Mouse (Mus musculus): Measurements from ENCODE around the gene Olfr1174-ps. TPM values are rescaled to one million over a fixed set of nuclear protein-coding genes. Genes with fewer than 3 reads are reported as not detected.

Olfr1174-ps gene
- not detected in 2 replicates for polyA plus RNA-seq (2015; fragmentation: Nextera tagmentation; extraction: Ambion mirVana)

DNA sequence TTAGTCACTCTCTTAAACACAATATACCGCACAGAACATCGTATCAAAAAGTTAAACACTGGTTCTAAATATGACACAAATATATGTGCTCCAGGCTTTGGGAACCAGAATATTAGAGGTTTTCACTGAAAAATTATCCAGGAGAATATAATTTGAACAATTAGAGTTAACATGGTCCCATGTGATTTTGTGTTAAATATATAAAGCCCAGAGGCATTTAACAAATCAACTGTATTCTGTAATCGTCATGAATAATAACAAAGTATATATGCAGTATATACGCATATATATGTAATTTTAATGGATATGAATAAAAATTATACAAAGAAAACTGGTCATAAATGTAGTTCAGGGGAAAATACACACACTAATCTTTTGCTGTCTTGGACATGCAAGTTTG lies at the start of gene Olfr1174-ps:
Gene Olfr1174-ps, minus strand, starts transcription at position 101 of the 400 bp plus-strand sequence.
- no peak within 1 kb of the TSS for H3K4me3 ChIP-seq
- H3K27ac ChIP-seq: no peak within 1 kb of the TSS
- WGBS: 94% methylated on average over 4 of the region's 4 CpGs
- H3K9me3 ChIP-seq: no peaks in the 10 kb centered on the region
- no peak for ATAC-seq (ENCODE audit: insufficient number of reproducible peaks, insufficient read depth, low FRiP score, low TSS enrichment, low read depth)
- H3K36me3 ChIP-seq: no peaks in the 10 kb centered on the region
- no peak within 1 kb of the TSS for H3K9ac ChIP-seq
- H3K27me3 ChIP-seq: no peaks in the 10 kb centered on the region
- no peak within 1 kb of the TSS for H3K4me2 ChIP-seq
- H3K4me1 ChIP-seq: no peaks in the 10 kb centered on the region

- no peak for ATAC-seq (ENCODE audit: insufficient number of reproducible peaks, insufficient read depth, low FRiP score, low TSS enrichment, low read depth)
- no peaks in the 10 kb centered on the region for H3K27me3 ChIP-seq
Observed at GRCm38 (mm10) chr2:88356304-88356703, 41.4 kb upstream of the Olfr1174-ps start.

GRCm38 (mm10) chr2:88346392-88346791 lies 31.5 kb upstream of the Olfr1174-ps start, which contains the start of gene Olfr1177-ps:
Olfr1177-ps (minus strand) TSS chr2:88346492.
- WGBS: 79% methylated on average over 1 of the region's 1 CpGs
- no peaks in the 10 kb centered on the region for H3K4me1 ChIP-seq
- no peak within 1 kb of the TSS for H3K27ac ChIP-seq
- no peaks in the 10 kb centered on the region for H3K9me3 ChIP-seq
- H3K9ac ChIP-seq: no peak within 1 kb of the TSS
- no peak for ATAC-seq (ENCODE audit: insufficient number of reproducible peaks, insufficient read depth, low FRiP score, low TSS enrichment, low read depth)
- H3K4me3 ChIP-seq: no peak within 1 kb of the TSS
- H3K4me2 ChIP-seq: no peak within 1 kb of the TSS
- no peaks in the 10 kb centered on the region for H3K27me3 ChIP-seq
- H3K36me3 ChIP-seq: no peaks in the 10 kb centered on the region

More at GRCm38 (mm10) chr2:88356304-88356703, 41.4 kb upstream of the Olfr1174-ps start:
- H3K9ac ChIP-seq: no peak overlapping the region
- no peak overlapping the region for H3K4me3 ChIP-seq
- 3% methylated on average over 2 of the region's 2 CpGs for WGBS
- H3K27ac ChIP-seq: no peak overlapping the region
- H3K4me2 ChIP-seq: no peak overlapping the region
- H3K4me1 ChIP-seq: no peaks in the 10 kb centered on the region
- no peaks in the 10 kb centered on the region for H3K9me3 ChIP-seq
- no peaks in the 10 kb centered on the region for H3K36me3 ChIP-seq

DNA sequence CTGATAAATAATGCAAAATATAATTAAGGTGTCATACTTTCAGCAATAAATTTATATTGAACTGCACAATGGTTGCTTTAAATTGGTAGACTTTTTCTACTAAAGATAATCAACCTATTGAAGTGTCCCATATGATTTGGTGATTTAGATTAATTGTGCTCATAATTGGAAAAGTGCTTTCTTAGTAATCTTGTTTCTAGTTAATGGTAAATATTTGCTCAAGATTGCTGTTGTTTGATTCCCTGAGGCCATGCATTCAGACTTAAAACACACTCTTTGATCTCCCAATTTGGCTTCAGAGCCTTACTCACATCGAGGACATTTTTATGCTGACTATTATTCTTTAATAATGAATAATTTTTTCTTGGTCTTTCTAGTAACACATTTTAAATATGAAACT lies 21.5 kb upstream of the Olfr1174-ps start, which contains the start of gene Olfr1176:
Gene Olfr1176, plus strand, starts transcription at position 301 of the 400 bp plus-strand sequence.
- Histone ChIP-seq H3K4me1 (no peaks in the 10 kb centered on the region), H3K27ac (no peak within 1 kb of the TSS), H3K9me3 (no peaks in the 10 kb centered on the region), H3K4me2 (no peak within 1 kb of the TSS), H3K9ac (no peak within 1 kb of the TSS), H3K4me3 (no peak within 1 kb of the TSS), H3K27me3 (no peaks in the 10 kb centered on the region), H3K36me3 (no peaks in the 10 kb centered on the region)
- ATAC-seq (ENCODE audit: insufficient number of reproducible peaks, insufficient read depth, low FRiP score, low TSS enrichment, low read depth): no peak
- WGBS: 53% methylated on average over 1 of the region's 1 CpGs

GRCm38 (mm10) chr2:88327115-88327514 lies 12.2 kb upstream of the Olfr1174-ps start, which contains the start of gene Olfr1175-ps:
Olfr1175-ps (minus strand) TSS chr2:88327215.
- no peak within 1 kb of the TSS for H3K9ac ChIP-seq
- no peaks in the 10 kb centered on the region for H3K9me3 ChIP-seq
- ATAC-seq (ENCODE audit: insufficient number of reproducible peaks, insufficient read depth, low FRiP score, low TSS enrichment, low read depth): no peak
- whole genome bisulfite sequencing: 82% methylated on average over 2 of the region's 2 CpGs
- H3K27ac ChIP-seq: no peak within 1 kb of the TSS
- no peaks in the 10 kb centered on the region for H3K4me1 ChIP-seq
- H3K36me3 ChIP-seq: no peaks in the 10 kb centered on the region
- no peaks in the 10 kb centered on the region for H3K27me3 ChIP-seq
- no peak within 1 kb of the TSS for H3K4me3 ChIP-seq
- H3K4me2 ChIP-seq: no peak within 1 kb of the TSS

GRCm38 (mm10) chr2:88279775-88280174 lies 35.2 kb downstream of the Olfr1174-ps start, which contains the start of gene Olfr1173:
Olfr1173 (minus strand) TSS chr2:88279875.
- no peaks in the 10 kb centered on the region for H3K9me3 ChIP-seq

More at GRCm38 (mm10) chr2:88279775-88280174, 35.2 kb downstream of the Olfr1174-ps start, which contains the start of gene Olfr1173:
- Histone ChIP-seq H3K36me3 (no peaks in the 10 kb centered on the region), H3K9ac (no peak within 1 kb of the TSS), H3K4me2 (no peak within 1 kb of the TSS), H3K4me1 (no peaks in the 10 kb centered on the region), H3K27ac (no peak within 1 kb of the TSS), H3K4me3 (no peak within 1 kb of the TSS), H3K27me3 (no peaks in the 10 kb centered on the region)
- no peak for ATAC-seq (ENCODE audit: insufficient number of reproducible peaks, insufficient read depth, low FRiP score, low TSS enrichment, low read depth)

Other genes starting within 250 kb of the Olfr1174-ps start
- gene Olfr1163, start 243.3 kb downstream of the Olfr1174-ps start, polyA plus RNA-seq (2015; fragmentation: Nextera tagmentation; extraction: Ambion mirVana): not detected in 2 replicates
- gene Olfr1164, start 221.2 kb downstream of the Olfr1174-ps start, polyA plus RNA-seq (2015; fragmentation: Nextera tagmentation; extraction: Ambion mirVana): not detected in 2 replicates
- gene Olfr1166, start 186.9 kb downstream of the Olfr1174-ps start, polyA plus RNA-seq (2015; fragmentation: Nextera tagmentation; extraction: Ambion mirVana): not detected in 2 replicates
- gene Olfr1167, start 159.9 kb downstream of the Olfr1174-ps start, polyA plus RNA-seq (2015; fragmentation: Nextera tagmentation; extraction: Ambion mirVana): not detected in 2 replicates
- gene Olfr1168, start 133.3 kb downstream of the Olfr1174-ps start, polyA plus RNA-seq (2015; fragmentation: Nextera tagmentation; extraction: Ambion mirVana): not detected in 2 replicates
- gene Olfr1170, start 86.8 kb downstream of the Olfr1174-ps start, polyA plus RNA-seq (2015; fragmentation: Nextera tagmentation; extraction: Ambion mirVana): not detected in 2 replicates
- gene Olfr1173, start 35.3 kb downstream of the Olfr1174-ps start, polyA plus RNA-seq (2015; fragmentation: Nextera tagmentation; extraction: Ambion mirVana): 0.06 TPM in 1 of 2 replicates, not detected in the other
- not detected in 2 replicates for gene Olfr1175-ps, start 12.1 kb upstream of the Olfr1174-ps start, polyA plus RNA-seq (2015; fragmentation: Nextera tagmentation; extraction: Ambion mirVana)
- not detected in 2 replicates for gene Olfr1176, start 21.6 kb upstream of the Olfr1174-ps start, polyA plus RNA-seq (2015; fragmentation: Nextera tagmentation; extraction: Ambion mirVana)
- gene Olfr1177-ps, start 31.4 kb upstream of the Olfr1174-ps start, polyA plus RNA-seq (2015; fragmentation: Nextera tagmentation; extraction: Ambion mirVana): not detected in 2 replicates
- not detected in 2 replicates for gene Olfr1178, start 71.9 kb upstream of the Olfr1174-ps start, polyA plus RNA-seq (2015; fragmentation: Nextera tagmentation; extraction: Ambion mirVana)
- gene Olfr1179, start 91.3 kb upstream of the Olfr1174-ps start, polyA plus RNA-seq (2015; fragmentation: Nextera tagmentation; extraction: Ambion mirVana): not detected in 2 replicates
- gene Olfr1180, start 104.0 kb upstream of the Olfr1174-ps start, polyA plus RNA-seq (2015; fragmentation: Nextera tagmentation; extraction: Ambion mirVana): not detected in 2 replicates
- gene Olfr1181, start 111.0 kb upstream of the Olfr1174-ps start, polyA plus RNA-seq (2015; fragmentation: Nextera tagmentation; extraction: Ambion mirVana): not detected in 2 replicates
- not detected in 2 replicates for gene Gm13757, start 134.0 kb upstream of the Olfr1174-ps start, polyA plus RNA-seq (2015; fragmentation: Nextera tagmentation; extraction: Ambion mirVana)
- gene Olfr1183, start 139.7 kb upstream of the Olfr1174-ps start, polyA plus RNA-seq (2015; fragmentation: Nextera tagmentation; extraction: Ambion mirVana): not detected in 2 replicates
- gene Olfr1184, start 168.5 kb upstream of the Olfr1174-ps start, polyA plus RNA-seq (2015; fragmentation: Nextera tagmentation; extraction: Ambion mirVana): not detected in 2 replicates
- gene Olfr1185-ps1, start 178.2 kb upstream of the Olfr1174-ps start, polyA plus RNA-seq (2015; fragmentation: Nextera tagmentation; extraction: Ambion mirVana): not detected in 2 replicates
- gene Olfr1186, start 203.4 kb upstream of the Olfr1174-ps start, polyA plus RNA-seq (2015; fragmentation: Nextera tagmentation; extraction: Ambion mirVana): not detected in 2 replicates
- gene Olfr1188, start 241.8 kb upstream of the Olfr1174-ps start, polyA plus RNA-seq (2015; fragmentation: Nextera tagmentation; extraction: Ambion mirVana): not detected in 2 replicates

All from embryonic facial prominence, embryonic 13.5 days (tissue).